Mouse (Mus musculus) liver, adult 2 months (tissue): Measurements from ENCODE around the gene Rps17.

ENCODE experiments used
- CTCF ChIP-seq: fragments of 200-500 bp; IDR thresholded peaks from 2 replicates; pipeline ENCODE4 v1.5.1; 2011; ENCODE audit warnings: low read depth, low read length, control low read depth
- POLR2A ChIP-seq: fragments of 200-500 bp; IDR thresholded peaks from 2 replicates; pipeline ENCODE4 v1.6.1; 2011; ENCODE audit warnings: low read length, control low read depth; ENCODE audit not compliant: insufficient read depth; ENCODE audit errors: extremely low read depth

GRCm38 (mm10) chr7:81341563-81341962 lies 3.5 kb downstream of the Rps17 start:
- TF ChIP-seq POLR2A = no peak
- peak; percentile 32; the same call in 1 of the 2 replicates for TF ChIP-seq CTCF
